Mouse (Mus musculus) myocyte (in vitro differentiated cells): ENCODE results near the gene Ubxn2a. TPM values are rescaled to one million over a fixed set of nuclear protein-coding genes. Genes with fewer than 3 reads are reported as not detected.
A peak's percentile ranks its signal among the peaks of the same experiment; 100 is the strongest.

Experiments
- H3K27me3 ChIP-seq: one replicate; pipeline ENCODE4 v1.6.1; 2011; ENCODE audit not compliant: control insufficient read depth, insufficient read depth, insufficient read length
- H3K36me3 ChIP-seq: one replicate; pipeline ENCODE4 v1.6.1; 2011; ENCODE audit not compliant: control insufficient read depth, insufficient read depth
- H3K4me2 ChIP-seq: one replicate; pipeline ENCODE4 v1.6.1; 2011; ENCODE audit warnings: low read depth, control low read depth
- H3K4me3 ChIP-seq: one replicate; pipeline ENCODE4 v1.5.1; 2011; ENCODE audit warnings: mild to moderate bottlenecking, control low read depth, moderate library complexity
- H3K79me2 ChIP-seq: one replicate; pipeline ENCODE4 v1.6.1; 2011; ENCODE audit not compliant: control insufficient read depth, insufficient read depth
- H3ac ChIP-seq: one replicate; pipeline ENCODE4 v1.6.1; 2011; ENCODE audit not compliant: control insufficient read depth, insufficient read length
- CEBPB ChIP-seq: IDR thresholded peaks from 2 replicates; pipeline ENCODE4 v1.6.1; 2011; ENCODE audit warnings: mild to moderate bottlenecking, moderate library complexity; ENCODE audit not compliant: poor library complexity, insufficient read depth, severe bottlenecking
- E2F4 ChIP-seq: IDR thresholded peaks from one replicate; pipeline ENCODE4 v1.6.1; 2011; ENCODE audit warnings: mild to moderate bottlenecking, control low read depth, moderate library complexity; ENCODE audit not compliant: insufficient read depth
- MAX ChIP-seq: IDR thresholded peaks from one replicate; pipeline ENCODE4 v1.6.1; 2011; ENCODE audit warnings: low read depth, mild to moderate bottlenecking, control low read depth
- MYOD1 ChIP-seq, 3 experiments: IDR thresholded peaks; one replicate each; pipeline ENCODE4 v1.6.1; 2011; ENCODE audit warnings: control low read depth in 2 of 3, low read depth in 2 of 3, mild to moderate bottlenecking in 2 of 3, moderate library complexity in 1 of 3; ENCODE audit not compliant: insufficient read length in 2 of 3, control insufficient read depth in 1 of 3
- MYOG ChIP-seq, 3 experiments: IDR thresholded peaks; one replicate each; pipeline ENCODE4 v1.6.1; 2011; ENCODE audit warnings: control low read depth in 2 of 3, low read depth in 2 of 3, mild to moderate bottlenecking in 2 of 3; ENCODE audit not compliant: insufficient read length in 2 of 3, control insufficient read depth in 1 of 3, insufficient read depth in 1 of 3
- POLR2A ChIP-seq: IDR thresholded peaks from one replicate; pipeline ENCODE4 v1.6.1; 2011; ENCODE audit warnings: low read depth, mild to moderate bottlenecking, control low read depth, moderate library complexity; ENCODE audit not compliant: insufficient read length
- POLR2AphosphoS2 ChIP-seq: IDR thresholded peaks from one replicate; pipeline ENCODE4 v1.6.1; 2011; ENCODE audit warnings: low read depth, control low read depth; ENCODE audit not compliant: insufficient read length
- REST ChIP-seq: IDR thresholded peaks from one replicate; pipeline ENCODE4 v1.6.1; 2011; ENCODE audit warnings: mild to moderate bottlenecking, control low read depth, moderate library complexity; ENCODE audit not compliant: insufficient read depth, insufficient read length
- SRF ChIP-seq: IDR thresholded peaks from one replicate; pipeline ENCODE4 v1.6.1; 2011; ENCODE audit warnings: low read depth; ENCODE audit not compliant: control insufficient read depth, insufficient read length
- TCF12 ChIP-seq: IDR thresholded peaks from one replicate; pipeline ENCODE4 v1.6.1; 2011; ENCODE audit warnings: mild to moderate bottlenecking, control low read depth; ENCODE audit not compliant: poor library complexity, insufficient read depth, severe bottlenecking
- TCF3 ChIP-seq: IDR thresholded peaks from one replicate; pipeline ENCODE4 v1.6.1; 2011; ENCODE audit warnings: low read depth, control low read depth; ENCODE audit not compliant: insufficient read length
- USF1 ChIP-seq: IDR thresholded peaks from one replicate; pipeline ENCODE4 v1.6.1; 2011; ENCODE audit warnings: low read depth, mild to moderate bottlenecking, control low read depth, moderate library complexity
- polyA plus RNA-seq: library from polyadenylated mRNA; unstranded; fragments of >200 nt; fragmentation: generic; extraction: Trizol; gene quantifications from one replicate; pipeline ENCODE4 v1.2.1, GENCODE M21; 2012; ENCODE audit warnings: missing spikeins

The Ubxn2a gene
- 4.9 TPM for polyA plus RNA-seq

DNA sequence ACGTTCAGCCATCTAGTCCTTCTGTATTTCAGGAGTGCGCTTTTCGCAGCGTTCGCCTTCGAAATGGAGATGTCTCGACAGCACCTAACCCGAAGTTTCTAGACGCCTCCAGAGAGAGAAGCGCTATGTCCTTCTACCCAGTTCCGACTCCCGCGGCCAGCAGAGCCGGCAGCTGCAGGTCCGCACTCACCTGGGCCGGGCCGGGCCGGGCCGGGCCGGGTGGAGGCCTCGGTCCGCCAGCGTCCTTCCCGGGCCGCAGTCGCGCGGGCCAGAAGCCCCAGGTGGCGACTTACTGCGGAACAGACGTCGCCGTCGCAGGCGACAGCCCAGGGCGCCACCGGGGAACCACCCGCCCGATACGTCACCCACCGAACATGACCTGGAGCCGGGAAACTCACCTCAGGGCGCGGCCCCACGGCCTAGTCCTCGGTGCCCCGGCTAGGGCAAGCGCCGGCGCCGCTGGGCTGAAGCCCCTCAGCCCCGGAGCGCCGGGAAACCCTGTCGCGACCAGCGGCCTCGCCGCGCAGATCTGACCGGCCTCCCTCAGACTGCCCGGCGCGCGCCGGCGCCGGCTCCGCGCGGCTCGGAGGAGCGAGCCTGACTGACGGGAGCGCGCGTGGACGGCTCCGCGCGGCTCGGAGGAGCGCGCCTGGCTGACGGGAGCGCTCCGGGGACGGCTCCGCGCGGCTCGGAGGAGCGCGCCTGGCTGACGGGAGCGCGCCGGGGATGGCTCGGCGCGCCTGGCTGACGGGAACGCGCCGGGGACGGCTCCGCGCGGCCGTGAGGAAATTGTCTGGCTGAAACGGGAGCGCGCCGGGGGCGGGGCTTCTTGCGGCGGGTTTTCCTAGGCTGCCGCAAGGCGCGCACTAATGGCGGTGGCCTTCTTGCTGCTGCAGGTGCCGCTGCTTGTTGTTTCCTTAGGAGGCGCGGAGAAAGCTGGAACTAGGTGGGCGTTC lies at the start of gene Ubxn2a:
Gene Ubxn2a, minus strand, starts transcription at position 755 of the 956 bp plus-strand sequence.
- peaks cover 3% of the 10 kb centered on the region for H3K79me2 ChIP-seq
- H3K4me3 ChIP-seq = peak within 1 kb of the TSS; percentile 31
- H3K27me3 ChIP-seq = no peaks in the 10 kb centered on the region
- TF ChIP-seq MYOD1 (IDR thresholded peaks at IDR 0.05; ENCODE audit: control insufficient read depth in 1 of 3, insufficient read length in 2 of 3, low read depth in 2 of 3) = no peak
- TF ChIP-seq E2F4 = peak; percentile 34
- TF ChIP-seq MAX = no peak
- TF ChIP-seq TCF3 = no peak
- peak; percentile 42 for TF ChIP-seq POLR2AphosphoS2
- TF ChIP-seq USF1 = no peak
- TF ChIP-seq SRF = no peak
- TF ChIP-seq POLR2A = peak; percentile 67
- peak in 1 of 3 experiments; percentile 32 for TF ChIP-seq MYOG (IDR thresholded peaks at IDR 0.05; ENCODE audit: control insufficient read depth in 1 of 3, insufficient read depth in 1 of 3, insufficient read length in 2 of 3, low read depth in 2 of 3)
- no peak for TF ChIP-seq REST
- TF ChIP-seq TCF12 = no peak
- TF ChIP-seq CEBPB = no peak
- no peaks in the 10 kb centered on the region for H3K36me3 ChIP-seq
- H3ac ChIP-seq = peak within 1 kb of the TSS; percentile 17
- peak within 1 kb of the TSS; percentile 88 for H3K4me2 ChIP-seq

DNA sequence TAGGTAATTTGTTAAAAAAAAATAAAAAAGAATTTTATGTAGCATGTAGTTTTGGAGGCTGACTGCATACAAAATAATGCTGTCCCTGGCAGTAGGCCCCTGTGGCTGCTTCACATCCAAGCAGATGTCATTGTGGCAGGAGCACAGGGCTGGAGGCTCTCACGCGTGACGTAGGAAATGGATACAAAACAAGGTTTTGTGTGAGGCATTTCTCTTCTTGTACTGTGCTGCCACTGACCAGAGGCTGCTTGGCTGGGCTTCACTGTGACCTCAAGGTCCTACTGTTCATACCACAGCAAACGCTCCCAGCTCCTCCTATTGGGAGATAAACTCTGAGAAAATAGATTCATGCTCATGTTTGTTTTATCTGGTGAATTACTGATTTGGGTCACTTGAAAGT lies 45.7 kb upstream of the Ubxn2a start:
- Histone ChIP-seq H3K27me3 (no peaks in the 10 kb centered on the region), H3K79me2 (no peaks in the 10 kb centered on the region), H3K4me2 (no peak overlapping the region), H3ac (no peak overlapping the region), H3K36me3 (peaks cover 16% of the 10 kb centered on the region), H3K4me3 (no peak overlapping the region)
- TF ChIP-seq TCF12 (no peak), E2F4 (no peak), POLR2AphosphoS2 (no peak), POLR2A (no peak), SRF (no peak), MAX (no peak), MYOG (IDR thresholded peaks at IDR 0.05; ENCODE audit: control insufficient read depth in 1 of 3, insufficient read depth in 1 of 3, insufficient read length in 2 of 3, low read depth in 2 of 3) (no peak), TCF3 (no peak), MYOD1 (IDR thresholded peaks at IDR 0.05; ENCODE audit: control insufficient read depth in 1 of 3, insufficient read length in 2 of 3, low read depth in 2 of 3) (no peak), CEBPB (no peak), USF1 (no peak), REST (no peak)

DNA sequence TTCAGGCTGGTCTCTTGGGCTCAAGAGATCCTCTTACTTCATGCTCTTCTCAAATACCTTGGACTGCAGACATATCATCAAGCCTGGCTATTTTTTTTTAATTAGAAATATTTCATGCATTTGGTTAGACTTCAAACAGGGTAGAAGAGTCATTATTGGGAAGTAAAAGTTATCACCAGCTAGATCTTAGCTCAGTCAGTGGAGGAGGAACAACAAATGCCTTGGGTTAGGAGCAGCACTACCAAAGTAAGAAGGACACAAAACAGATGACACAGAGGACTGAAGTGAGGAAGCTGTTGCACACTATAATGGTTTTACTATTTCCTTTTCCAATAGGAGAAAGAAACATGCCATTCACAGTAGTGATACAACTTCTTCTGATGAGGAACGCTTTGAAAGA lies 44.8 kb upstream of the Ubxn2a start:
- TF ChIP-seq TCF3 (no peak), MYOG (IDR thresholded peaks at IDR 0.05; ENCODE audit: control insufficient read depth in 1 of 3, insufficient read depth in 1 of 3, insufficient read length in 2 of 3, low read depth in 2 of 3) (no peak)
- Histone ChIP-seq H3K79me2 (no peaks in the 10 kb centered on the region), H3K4me2 (no peak overlapping the region), H3ac (no peak overlapping the region), H3K27me3 (no peaks in the 10 kb centered on the region), H3K4me3 (no peak overlapping the region), H3K36me3 (peaks cover 16% of the 10 kb centered on the region)

- Histone ChIP-seq H3ac (no peak overlapping the region), H3K4me3 (no peak overlapping the region), H3K27me3 (no peaks in the 10 kb centered on the region), H3K4me2 (no peak overlapping the region), H3K36me3 (no peaks in the 10 kb centered on the region), H3K79me2 (peaks cover 83% of the 10 kb centered on the region)
- peak; percentile 81 for TF ChIP-seq CEBPB
- TF ChIP-seq TCF12 = no peak
Observed at GRCm38 (mm10) chr12:4930820-4931548, 23.5 kb upstream of the Ubxn2a start.

DNA sequence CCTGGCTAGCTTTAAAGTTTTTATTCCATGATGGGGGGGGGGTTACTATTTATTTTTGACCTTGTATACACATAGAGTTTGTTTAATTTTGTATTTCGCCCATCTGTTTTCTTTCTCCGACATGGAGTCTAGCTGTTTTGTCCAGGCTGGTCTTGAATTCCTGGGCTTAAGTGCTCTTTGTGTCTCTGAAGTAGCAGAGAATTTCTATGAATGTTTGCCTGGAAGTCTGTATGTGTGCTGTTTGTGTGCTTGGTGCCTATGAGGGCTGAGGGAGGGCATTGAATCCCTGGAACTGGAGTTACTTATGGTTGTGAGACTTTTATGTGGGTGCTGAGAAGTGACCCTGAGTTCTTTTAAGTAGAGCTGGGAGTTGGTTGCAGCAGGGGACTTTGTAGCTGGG lies 20.7 kb upstream of the Ubxn2a start:
- Histone ChIP-seq H3K27me3 (no peaks in the 10 kb centered on the region), H3K36me3 (no peaks in the 10 kb centered on the region), H3ac (no peak overlapping the region), H3K4me3 (no peak overlapping the region), H3K4me2 (no peak overlapping the region), H3K79me2 (peaks cover 91% of the 10 kb centered on the region)
- TF ChIP-seq MYOD1 (IDR thresholded peaks at IDR 0.05; ENCODE audit: control insufficient read depth in 1 of 3, insufficient read length in 2 of 3, low read depth in 2 of 3) = no peak
- TF ChIP-seq MYOG (IDR thresholded peaks at IDR 0.05; ENCODE audit: control insufficient read depth in 1 of 3, insufficient read depth in 1 of 3, insufficient read length in 2 of 3, low read depth in 2 of 3) = no peak
